Mouse (Mus musculus) embryo, embryonic 9.5 days (tissue): ENCODE data around the gene Ttc13.

Experiments used
- DNase-seq: peaks from one replicate; pipeline ENCODE4 v3.0.0-alpha.2; 2017; ENCODE audit errors: extremely low spot score

Ttc13 gene

DNA sequence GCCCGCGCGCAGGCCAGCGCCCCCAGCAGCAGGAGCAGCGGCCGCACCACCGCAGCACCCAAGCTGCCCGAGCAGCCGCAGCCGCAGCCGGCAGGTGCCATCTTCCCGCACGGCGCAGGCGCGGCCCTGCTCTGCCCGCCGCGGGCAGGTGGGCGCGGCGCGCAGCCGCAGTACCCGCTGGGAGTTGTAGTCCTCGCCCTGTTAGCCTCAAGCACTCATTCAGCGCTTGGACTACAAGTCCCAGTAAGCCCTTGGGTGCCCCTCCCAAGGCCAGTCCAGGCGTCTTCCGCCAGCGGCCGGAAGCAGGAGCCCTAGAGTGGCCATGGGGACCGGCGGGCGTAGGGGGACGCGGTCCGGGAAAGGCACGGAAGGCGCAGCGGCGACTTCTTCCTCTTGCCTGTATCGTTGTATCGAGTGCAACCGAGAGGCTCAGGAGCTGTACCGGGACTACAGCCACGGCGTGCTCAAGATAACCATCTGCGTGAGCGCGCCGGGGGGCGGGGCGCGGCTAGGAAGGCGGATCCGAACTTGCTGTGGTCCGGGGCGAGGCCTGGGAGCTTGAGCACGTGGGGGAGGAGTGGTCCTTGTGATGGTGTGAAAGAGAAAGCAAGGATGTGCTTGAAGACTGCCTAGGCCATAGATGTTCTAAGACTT lies at the start of gene Ttc13, which contains the start of gene Arv1:
Ttc13 (minus strand) TSS at position 122 of the 654 bp plus-strand sequence.
Arv1 (plus strand) TSS at position 278 of the 654 bp plus-strand sequence.
- peak; percentile 91 for DNase-seq

DNA sequence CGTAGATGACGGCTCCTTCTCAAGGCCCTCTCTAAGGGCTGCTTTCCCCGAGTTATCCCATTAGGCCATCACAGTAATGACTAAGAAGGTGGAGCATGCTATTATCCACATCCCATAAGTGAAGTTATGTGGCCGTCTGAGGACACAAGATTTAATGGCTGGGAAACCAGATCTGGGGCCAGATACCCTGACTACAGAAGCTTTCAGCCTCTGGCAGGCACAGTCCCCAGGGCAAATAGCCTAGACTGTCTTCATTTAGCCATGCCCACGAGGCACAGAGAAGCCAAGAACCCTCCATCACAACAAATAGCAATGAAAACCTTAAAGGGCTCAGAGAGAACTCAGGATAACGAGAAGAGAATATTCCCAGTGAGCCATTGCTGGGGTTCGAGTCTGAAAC lies 41.3 kb upstream of the Ttc13 start:
- DNase-seq, result no peak

DNA sequence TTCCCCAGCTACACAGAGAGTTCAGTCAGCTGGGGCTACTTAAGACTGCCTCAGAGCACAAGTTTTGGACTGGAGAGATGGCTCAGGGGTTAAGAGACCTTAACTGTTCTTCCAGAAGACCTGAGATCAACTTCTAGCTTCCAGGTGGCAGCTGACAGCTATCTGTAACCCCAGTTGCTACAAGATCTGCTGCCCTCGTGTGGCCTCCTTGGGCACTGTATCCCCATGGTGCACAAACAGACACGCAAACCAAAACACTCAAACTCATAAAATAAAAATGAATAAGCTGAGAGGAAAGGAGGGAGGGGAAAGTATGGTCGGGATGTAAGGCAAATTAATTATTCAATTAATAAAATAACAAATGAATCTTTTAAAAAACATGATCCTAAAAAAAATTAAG lies 36.8 kb upstream of the Ttc13 start:
- DNase-seq, result no peak

DNA sequence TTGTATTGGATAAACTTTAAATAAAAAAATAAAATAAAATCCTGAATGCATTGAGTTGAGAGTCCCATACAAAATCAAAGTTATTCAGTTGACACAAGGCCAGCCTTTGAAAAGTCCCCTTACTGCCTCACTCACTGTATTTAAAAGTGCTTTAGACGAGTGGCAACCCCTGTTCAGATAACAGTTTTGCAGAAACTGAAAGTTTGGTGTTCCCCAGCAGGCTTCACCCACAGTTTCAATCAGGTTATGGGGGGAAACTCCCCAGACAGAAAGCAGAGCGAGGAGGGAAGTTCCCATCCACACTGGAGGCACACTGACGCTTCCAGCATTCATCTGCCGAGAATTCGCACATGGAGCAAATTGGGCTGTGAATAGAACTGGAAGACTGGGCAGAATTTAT lies 34.8 kb upstream of the Ttc13 start:
- no peak for DNase-seq

DNA sequence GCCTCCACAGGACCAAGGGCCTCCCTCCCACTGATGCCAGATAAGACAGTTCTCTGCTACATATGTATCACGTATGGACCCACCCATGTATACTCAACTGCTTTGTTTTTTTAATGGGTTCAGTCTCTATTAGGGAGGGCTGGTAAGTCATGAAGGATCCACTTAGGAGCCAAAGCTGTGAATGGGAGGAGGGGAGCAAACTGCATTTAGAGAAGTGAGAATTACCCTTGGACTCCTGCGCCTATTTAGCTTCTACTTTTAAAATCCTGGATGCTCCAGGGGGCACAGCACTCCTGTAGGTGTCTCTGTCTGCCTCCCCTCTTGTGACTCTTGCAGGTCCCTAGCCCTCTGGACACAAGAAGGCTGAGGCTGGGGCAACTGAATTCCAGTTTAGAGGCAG lies 34.4 kb upstream of the Ttc13 start:
- no peak for DNase-seq

DNA sequence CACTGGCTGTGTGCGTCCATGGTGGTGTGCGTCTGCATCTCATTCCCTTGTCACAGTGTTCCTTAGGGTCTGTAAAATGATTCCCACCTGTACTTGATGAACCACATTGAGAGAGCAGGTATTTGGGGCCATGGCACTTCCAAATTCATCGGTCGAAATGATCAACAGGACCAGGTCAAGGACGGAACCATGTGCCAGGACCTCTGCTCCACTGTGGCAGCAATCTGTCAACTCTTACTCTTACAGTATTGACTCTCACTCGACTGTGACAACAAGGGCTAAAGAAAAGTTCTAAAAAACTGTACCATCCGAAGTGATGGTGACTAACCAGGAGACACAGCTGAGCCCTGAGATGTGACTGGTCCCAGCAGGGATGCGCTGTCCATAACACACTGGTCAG lies 33.7 kb upstream of the Ttc13 start:
- no peak for DNase-seq

DNA sequence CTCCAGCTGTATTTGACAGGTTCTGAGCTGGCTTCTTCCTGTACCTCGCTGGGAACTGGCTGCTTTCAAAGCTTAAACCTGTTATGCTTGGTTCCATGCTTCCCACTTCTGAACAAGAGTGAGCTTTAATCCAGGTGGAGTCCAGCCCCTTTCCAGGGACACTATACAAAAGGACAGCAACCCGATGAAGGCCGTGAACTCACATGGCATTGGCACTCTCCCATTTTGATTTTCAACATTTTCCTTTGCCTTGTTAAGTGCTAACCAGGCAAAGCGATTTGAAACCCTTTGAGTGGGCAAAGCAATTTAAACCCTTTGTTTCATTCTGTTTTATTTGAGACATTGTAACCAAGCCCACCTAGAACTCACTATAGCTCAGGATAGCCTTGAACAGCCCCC lies 33.0 kb upstream of the Ttc13 start:
- DNase-seq, result no peak

DNA sequence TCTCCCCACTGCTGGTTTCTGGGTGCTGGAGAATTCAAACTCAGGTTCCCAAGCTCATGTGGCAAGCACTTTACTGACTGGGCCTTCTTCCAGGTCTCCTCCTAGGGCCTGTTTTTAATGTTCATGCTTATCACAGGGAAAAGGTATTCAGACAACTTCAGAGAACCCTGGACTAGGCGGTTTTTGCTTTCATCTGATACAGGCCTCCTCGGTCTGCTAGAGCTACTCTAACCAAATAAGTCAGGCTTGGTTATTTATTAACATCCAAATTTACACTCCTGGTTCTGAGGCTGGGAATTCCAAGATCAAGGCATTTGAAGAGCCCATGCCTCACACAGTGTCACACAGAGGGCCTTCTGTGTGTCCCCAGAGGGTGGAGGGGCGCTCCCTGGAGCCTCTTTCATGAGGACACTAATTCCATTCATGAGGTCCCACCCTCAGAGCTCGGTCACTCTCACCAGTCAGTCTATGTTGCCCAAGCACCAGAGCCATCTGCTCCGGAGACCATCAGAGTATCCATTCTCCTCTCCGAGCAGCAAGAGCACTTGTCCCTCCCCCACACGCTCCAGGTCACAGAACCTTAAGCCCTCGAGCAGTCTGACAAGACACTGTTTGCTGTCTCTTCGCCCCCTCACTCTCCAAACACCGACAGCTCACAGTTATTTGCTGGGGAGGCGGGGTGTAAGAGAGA lies 32.5 kb upstream of the Ttc13 start:
- peak; percentile 25 for DNase-seq

DNA sequence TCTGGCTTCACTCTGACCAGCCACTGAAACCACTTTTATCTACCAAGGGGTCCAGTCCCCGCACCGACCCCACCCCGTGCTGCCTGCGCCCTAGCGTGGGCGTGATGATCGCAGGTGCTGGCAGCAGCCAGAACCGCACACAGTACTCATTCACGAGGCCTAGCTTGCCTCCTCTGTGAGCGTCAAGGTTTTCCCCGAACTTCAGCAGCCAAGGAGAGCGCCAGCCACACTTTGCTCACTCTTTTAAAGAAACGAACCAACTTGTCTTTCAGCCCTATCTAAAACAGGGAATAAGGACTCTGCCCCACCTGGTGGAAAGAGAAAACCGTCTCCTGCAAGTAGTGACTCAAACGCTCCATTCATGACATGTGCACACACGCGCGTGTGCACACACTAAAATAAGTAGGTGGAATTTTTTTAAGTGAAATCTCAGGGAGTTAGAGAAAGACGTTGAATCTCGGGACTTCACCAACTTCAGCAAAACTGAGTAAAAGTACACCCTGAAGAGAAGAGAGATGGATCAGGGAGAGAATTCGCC lies 30.6 kb upstream of the Ttc13 start:
- no peak for DNase-seq

DNA sequence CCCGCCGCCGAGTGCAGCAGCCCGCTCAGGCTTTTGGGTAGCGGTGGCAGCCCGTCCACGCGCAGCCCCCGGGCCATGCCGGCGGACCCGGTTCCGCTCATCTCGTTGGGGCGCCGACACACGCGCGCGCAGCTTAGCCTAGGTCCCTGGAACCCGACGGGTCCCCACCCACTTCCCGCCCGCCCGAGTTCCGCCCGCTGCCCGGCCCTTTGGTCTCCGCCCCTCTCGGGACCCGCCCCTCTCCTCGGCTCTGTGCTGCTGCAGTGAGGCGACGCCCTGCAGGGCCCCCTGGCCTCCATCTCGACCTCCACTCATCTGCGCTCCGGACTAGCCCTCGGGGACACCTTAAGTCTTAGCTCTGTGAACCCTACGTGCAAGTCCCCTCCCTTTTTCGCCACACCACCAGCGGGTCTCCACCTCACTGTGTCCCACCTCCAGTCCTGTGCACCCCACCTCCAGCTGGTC lies 30.0 kb upstream of the Ttc13 start, which contains the start of gene Fam89a:
Fam89a (minus strand) TSS at position 124 of the 465 bp plus-strand sequence.
- peak; percentile 80 for DNase-seq

DNA sequence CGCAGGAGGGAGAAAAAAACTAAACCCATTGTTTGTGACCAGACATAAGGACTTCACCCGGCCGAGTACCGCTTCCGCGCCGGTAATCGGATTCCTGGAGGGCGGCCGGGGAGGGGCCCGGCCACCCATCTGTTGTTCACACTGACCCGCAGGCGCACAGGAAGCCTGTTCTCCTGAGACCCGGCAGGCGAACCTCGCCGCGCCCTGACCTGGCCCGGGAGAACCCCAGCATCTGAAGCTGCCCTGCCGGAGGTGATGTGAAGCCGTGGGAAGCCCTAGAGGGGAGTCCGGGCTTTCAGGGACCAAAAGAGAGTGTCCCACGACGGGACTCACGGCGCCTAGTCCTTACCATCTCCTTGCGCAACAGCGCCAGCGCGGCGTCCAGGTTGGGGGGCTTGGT lies 29.4 kb upstream of the Ttc13 start:
- peak; percentile 34 for DNase-seq

DNA sequence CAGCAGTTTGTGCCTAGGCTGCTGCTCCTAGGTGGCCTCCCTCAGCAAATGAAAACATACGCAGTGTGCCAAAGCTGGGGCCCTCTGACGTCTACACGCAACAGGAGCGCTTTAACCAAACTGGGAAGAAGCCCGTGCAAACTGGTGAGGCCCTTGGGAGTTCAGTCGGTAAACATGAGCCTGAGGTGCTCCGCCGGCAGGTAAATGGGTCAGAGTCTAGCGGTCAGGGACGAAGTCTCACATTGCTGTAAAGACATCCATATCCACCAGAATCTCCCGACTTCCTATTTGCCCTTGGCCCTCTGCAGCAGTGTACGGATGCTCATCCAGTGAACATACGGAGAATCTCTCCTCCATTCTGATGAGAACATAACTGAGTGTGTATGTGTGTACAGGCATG lies 24.9 kb upstream of the Ttc13 start:
- no peak for DNase-seq

DNA sequence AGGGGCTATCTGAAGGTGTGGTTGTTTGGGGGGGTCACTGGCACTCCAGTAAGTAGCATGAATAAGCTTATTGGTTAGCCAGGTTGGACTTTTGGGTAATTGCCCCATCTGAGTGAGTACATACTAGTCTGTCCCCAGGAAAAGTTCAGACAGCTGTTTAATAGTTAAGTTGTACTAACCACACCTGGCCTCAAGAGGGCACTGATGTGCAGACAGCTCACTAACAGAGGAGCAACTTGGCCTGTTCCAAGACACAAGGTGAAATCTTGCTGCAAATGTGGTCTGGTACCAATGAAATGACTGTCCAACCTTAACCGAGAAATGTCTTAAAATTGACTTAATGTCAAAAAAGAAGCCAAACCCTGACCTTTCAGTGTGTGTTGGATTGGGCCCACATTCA lies 17.5 kb upstream of the Ttc13 start:
- no peak for DNase-seq

DNA sequence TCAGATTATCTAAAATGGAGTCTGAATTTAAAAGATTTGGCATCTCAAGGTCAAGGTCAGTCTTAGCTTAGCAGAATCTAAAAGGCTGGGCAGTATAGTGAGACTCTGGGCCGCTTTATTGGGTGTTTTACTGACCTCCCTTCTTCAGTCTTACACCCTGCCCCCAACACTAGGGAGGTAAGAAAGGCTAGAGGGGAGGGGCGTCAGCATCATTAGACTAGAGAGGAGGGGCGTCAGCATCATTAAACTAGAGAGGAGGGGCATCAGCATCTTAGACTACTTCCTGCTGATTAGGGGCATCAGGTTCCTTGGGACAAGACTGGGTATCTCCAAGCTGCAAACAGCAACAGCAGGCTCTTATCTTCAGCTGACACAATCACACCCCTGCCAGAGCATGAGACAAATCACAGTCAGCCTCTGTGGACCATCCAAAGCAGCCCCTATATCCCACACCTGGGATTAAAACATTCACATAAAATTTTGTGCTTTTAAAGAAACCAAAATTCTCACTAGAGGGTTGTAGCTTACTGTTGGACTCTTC lies 13.7 kb upstream of the Ttc13 start:
- no peak for DNase-seq

DNA sequence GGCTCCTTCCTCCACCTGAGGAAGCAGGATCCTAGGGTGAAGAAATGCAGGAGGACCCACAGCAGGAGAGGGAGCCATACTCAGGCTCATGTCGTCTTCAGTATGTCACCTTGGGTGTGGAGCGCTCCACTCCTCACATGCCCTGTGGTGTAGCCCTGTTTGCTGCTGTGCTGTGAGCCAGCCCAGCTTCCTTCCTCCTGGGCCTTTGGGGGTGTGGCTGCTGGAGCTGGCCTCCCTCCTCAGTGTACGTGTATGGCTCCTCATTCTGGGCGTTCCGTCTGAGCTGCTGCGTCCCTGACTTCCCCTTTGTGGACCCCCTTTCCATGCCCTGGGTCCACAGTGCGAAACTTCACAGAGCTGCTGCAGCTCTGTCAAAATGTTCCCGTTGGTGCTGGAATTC lies 11.0 kb upstream of the Ttc13 start:
- no peak for DNase-seq

DNA sequence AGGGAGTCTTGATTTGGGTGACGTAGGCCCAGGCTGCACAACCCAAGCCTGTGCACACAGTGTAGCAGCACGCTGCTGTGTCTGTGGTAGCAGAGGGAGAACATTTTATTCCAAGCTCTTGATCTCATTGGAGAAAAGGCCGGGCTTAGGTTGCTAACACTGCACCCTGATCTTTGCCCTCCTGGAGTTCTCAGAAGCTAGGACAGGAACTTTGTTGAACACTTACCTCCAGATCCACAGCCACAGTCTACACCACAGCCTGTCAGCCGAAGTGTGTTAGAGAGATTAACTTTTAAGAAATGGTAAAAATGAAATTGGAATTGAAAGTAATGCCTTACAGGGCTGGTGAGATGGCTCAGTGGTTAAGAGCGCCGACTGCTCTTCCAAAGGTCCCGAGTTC lies 2.5 kb upstream of the Ttc13 start:
- DNase-seq, result no peak

DNA sequence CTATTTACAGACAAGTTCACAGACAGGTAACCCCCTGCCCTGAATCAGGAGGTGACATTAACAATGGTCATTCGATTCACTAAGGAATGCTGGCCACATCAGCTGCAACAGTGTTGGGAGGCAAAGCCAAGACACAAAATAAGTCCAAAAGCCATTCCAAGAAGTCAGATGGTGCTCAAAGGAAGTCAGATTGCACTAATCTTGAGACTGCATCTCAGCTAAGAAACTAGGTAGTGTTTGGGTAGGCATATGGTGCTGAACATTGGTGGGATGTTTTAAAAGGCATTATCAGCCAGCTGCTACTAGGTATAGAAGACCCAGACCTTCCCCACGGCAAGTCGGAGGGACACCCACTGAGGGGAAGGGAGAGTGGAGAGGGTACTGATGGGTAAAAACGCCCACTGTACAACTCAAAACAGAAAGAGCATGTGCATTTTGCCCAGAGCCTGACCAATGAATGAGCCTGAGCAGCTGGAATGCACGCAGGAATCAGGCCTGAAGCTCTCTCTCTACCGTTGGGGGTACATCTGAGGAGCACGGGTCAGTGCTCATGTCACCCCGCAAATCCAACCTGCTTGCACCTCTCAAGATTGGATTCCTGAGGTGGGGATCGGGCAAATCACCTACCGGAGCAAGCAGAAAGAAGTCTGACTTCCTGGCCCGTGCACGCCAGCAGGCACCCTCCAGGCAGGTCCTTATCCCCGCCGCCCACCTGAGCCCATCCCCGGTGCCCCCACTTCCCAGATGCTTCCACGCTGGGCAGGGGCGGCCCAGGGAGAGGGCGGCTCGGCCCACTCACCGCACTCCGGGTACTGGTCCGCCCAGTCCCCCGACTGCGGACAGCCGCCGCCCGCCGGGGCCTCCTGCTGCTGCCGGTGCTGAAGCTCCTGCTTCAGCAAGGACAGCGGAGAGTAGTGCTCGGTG lies 583 bp downstream of the Ttc13 start:
- DNase-seq, result no peak

DNA sequence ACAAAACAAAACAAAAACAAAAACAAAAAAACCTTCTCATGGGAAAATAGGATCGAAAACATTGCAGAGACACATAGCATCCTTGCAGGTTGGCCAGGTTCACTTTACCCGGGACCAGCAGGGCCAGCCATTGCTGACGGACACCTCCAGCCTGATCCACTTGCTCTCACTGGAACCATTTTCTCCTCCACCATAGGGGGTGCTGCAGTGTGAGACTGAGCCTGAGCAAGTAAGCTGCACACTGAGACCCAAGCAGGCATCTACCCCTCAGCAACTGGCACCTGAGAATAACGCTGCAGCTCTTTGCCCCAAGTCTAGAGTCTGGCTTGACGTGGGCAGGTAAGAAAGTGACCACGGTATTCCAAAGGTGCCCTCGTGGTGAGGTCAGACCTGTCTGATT lies 1.6 kb downstream of the Ttc13 start:
- DNase-seq, result no peak

DNA sequence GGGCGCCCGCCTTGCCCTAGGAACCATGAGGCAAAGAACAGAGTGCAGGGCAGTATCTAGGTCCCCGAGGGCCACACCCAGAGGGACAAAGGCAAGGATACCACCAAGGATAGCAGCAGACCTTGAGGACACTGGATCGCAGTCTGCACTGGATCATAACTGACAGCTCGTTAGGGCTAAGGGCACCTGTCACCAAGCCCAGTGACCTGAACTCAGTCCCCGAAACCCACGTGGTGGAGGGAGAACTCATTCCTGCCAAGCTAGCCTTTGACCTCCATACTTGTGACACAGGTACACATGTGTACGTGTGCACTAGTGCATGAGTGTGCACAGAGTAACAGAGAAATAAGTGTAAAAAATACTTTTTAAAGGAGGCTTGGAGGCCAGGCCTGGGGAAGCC lies 6.0 kb downstream of the Ttc13 start:
- no peak for DNase-seq

DNA sequence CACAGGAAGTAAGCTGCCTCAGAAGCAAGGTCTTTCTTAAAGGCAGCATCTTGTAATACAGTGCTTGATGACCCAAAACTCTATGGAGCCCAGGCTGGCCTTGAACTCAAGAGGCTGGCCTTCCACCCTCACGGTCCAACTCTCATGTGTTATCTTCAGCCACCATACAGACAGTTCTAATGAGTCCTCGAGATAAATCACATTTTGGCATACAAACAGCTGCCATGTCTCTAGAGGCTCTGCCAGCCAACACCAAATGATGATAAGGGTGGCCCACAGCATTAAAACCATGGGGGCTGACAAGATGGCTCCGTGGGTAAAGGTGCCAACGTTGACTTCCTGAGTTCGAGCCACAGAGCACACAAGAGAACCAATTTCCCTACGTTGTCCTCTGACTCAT lies 8.6 kb downstream of the Ttc13 start:
- DNase-seq, result no peak

DNA sequence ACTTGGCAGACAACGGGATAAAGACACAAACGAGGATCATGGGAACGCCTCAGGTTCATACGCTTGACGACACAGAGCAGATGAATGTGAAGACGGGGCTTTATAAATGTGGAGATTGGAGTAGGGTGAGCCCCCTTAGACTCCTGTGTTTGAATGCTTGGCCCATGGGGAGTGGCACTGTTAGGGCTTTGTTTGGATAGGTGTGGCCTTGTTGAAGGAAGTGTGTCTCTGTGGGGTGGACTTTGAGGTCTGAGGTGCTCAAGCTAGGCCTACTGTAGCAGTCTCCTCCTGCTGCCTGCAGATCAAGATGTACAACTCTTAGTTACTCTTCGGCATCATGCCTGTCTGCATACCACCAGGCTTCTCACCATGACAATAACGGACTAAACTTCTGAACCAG lies 16.0 kb downstream of the Ttc13 start:
- no peak for DNase-seq

DNA sequence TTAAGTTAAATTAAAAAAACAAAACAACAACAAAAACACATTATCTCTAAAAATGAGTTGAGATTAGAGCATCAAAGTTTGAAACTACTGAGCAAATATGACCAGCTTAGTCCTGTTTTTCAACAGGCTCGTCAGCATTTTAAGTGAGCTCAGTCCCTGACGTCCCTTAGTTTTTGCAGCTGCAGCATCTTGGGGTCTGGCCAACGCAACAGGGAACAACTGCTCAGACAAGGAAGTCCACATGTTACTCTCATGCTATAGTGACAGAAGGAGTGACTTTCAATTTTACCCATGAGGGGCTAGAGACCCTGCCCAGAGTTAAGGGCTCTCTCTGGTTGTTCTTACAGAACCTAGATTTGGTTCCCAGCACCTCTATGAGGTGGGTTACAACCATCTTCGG lies 17.4 kb downstream of the Ttc13 start:
- DNase-seq, result no peak
